Mouse (Mus musculus) megakaryocyte, embryonic 14.5 days (primary cell): ENCODE measurements around the gene Tulp2.

Experiments
- FLI1 ChIP-seq: IDR thresholded peaks from 2 replicates; pipeline ENCODE4 v1.6.1; 2012; ENCODE audit warnings: low read length, inconsistent platforms, mixed read lengths
- GATA1 ChIP-seq: IDR thresholded peaks from 3 replicates; pipeline ENCODE4 v1.6.1; 2012; ENCODE audit warnings: mixed read lengths, low read length, inconsistent platforms, borderline replicate concordance

DNA sequence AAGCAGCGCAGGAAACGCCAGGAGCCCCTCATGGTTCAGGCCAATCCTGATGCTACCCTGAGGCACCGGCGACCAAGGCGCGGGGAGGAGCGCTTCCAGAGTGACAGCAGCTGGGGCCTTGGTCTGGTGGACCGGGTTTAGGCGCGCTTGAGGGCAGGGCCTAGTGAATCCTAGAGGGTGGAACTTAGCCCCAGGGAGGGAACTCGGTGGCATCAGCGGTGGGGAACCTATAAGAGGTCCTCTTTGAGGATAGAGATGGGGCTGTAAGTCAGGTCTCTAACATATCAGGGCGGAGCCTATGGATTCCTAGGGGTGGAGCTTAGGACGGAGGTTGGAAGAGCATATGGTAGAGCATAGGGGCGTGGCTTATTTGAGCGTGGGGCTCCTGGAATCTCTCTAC, 33.8 kb downstream of the Tulp2 start:
- TF ChIP-seq GATA1 (no peak), FLI1 (no peak)
